Mouse (Mus musculus): ENCODE results near the gene Htra3. TPM values are rescaled to one million over a fixed set of nuclear protein-coding genes. Genes with fewer than 3 reads are reported as not detected.

Htra3 gene
- polyA plus RNA-seq, 1 experiment from 2014 or later = 1.2 TPM

DNA sequence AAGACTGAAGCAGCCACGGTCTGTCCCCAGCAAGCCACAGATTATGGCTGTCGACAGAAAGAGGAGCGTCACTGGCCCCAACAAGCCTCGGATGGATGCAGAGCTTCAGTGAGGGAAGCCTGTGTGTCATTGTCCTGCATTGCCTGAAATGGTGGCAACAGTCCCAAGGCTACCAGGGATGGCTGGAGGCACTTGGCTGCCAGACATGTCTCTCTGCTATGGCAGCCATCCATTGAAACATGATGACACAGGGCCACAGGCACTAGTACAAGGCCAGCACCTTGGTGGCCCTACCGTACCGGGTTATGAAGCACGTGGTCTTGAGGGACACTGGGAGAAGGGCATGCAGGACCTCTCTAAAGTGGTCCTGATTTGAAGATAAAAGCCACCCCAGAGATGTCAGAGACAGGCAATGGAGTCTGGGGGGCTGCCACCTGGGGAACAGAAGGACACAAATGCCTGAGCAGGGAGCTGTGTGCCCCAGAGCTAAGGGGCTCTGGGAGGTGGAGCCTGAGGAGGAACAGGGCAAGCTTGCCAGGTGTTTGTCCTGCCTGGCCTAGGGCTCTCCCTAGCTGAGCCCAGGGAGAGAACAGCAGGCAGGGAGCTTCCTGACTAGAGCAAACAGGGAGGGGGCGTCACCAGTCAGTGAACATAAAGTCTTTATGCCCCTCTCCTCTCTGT, 11.0 kb upstream of the Htra3 start:
- Histone ChIP-seq H3K9me3 (replicated peaks) (no peaks in the 10 kb centered on the region), H3K4me1 (peaks cover 3% of the 10 kb centered on the region; the same call in 1 of the 2 replicates), H3K27ac (no peak overlapping the region), H3K4me2 (no peak overlapping the region), H3K36me3 (no peaks in the 10 kb centered on the region), H3K27me3 (replicated peaks) (no peaks in the 10 kb centered on the region), H3K4me3 (no peak overlapping the region), H3K9ac (no peak overlapping the region)
- 73% methylated on average over 8 of the region's 8 CpGs for WGBS (ENCODE audit: insufficient replicate concordance)
- ATAC-seq = no peak

DNA sequence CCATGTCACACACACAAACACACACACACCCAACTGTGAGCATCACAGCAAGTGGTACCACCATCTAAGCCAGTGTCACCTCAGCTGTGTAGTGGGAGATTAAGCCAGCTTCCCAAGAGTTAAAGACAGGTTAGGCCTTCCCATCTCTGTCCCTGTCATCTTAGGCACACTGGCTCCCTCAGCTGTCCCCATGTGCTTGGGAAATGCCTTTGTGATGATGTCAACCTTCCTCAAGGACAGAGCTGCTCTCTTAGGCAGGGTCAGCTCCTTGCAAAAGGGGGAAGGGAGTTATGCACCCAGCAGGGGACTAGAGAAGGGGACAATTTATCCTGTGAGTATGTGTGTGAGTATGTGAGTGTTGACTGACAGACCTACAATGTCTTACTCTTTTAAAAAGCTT, 9.8 kb upstream of the Htra3 start:
- Histone ChIP-seq H3K36me3 (no peaks in the 10 kb centered on the region), H3K4me2 (no peak overlapping the region), H3K9me3 (replicated peaks) (no peaks in the 10 kb centered on the region), H3K9ac (no peak overlapping the region), H3K27me3 (replicated peaks) (no peaks in the 10 kb centered on the region), H3K27ac (no peak overlapping the region), H3K4me3 (no peak overlapping the region), H3K4me1 (peaks cover 12% of the 10 kb centered on the region)
- no peak for ATAC-seq

DNA sequence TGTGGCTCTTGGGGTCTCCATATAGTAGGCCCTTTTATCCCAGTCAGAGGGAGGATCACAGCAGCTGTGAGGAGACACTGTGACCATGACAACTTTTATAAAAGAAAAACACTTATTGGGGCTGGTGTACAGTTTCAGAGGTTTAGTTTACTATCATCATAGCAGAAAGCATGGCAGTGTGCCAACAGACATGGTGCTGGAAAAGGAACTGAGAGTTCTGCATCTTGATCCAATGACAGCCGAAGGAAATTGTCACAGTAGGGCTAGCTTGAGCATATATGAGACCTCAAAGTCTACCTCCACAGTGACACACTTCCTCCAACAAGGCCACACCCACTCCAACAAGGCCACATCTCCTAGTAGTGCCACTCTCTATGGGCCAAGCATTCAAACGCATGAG, 9.3 kb upstream of the Htra3 start:
- no peak overlapping the region for H3K9ac ChIP-seq
- 65% methylated on average over 2 of the region's 2 CpGs for WGBS (ENCODE audit: insufficient replicate concordance)
- no peak overlapping the region for H3K27ac ChIP-seq
- no peak for ATAC-seq
- H3K4me3 ChIP-seq = no peak overlapping the region
- H3K27me3 ChIP-seq (replicated peaks) = no peaks in the 10 kb centered on the region
- no peak overlapping the region for H3K4me2 ChIP-seq
- no peaks in the 10 kb centered on the region for H3K36me3 ChIP-seq
- H3K4me1 ChIP-seq = peaks cover 12% of the 10 kb centered on the region
- no peaks in the 10 kb centered on the region for H3K9me3 ChIP-seq (replicated peaks)

DNA sequence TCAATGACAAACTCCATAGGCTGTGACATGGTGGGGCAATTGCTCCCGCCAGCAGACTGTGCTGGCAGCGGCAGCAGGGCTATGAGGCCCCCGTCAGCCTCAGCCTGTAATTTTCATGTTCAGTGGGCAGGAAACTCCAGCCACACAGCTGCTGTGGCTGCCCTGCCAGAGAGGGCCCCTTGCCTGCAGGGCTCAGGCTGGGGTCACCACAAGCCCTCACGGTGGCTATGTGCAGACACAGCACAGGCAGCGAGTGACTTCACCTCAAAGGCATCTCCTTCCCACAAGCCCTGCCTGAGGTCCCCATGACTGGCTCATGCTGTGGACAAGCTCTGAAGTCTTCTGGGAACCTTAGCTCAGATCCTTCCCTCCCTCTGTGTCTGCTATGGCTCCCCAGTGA, 7.5 kb upstream of the Htra3 start:
- Histone ChIP-seq H3K27ac (no peak overlapping the region), H3K9ac (no peak overlapping the region), H3K9me3 (replicated peaks) (no peaks in the 10 kb centered on the region), H3K4me1 (peaks cover 12% of the 10 kb centered on the region), H3K4me2 (no peak overlapping the region), H3K36me3 (no peaks in the 10 kb centered on the region), H3K4me3 (no peak overlapping the region), H3K27me3 (replicated peaks) (no peaks in the 10 kb centered on the region)
- no peak for ATAC-seq
- 44% methylated on average over 5 of the region's 5 CpGs for WGBS (ENCODE audit: insufficient replicate concordance)

DNA sequence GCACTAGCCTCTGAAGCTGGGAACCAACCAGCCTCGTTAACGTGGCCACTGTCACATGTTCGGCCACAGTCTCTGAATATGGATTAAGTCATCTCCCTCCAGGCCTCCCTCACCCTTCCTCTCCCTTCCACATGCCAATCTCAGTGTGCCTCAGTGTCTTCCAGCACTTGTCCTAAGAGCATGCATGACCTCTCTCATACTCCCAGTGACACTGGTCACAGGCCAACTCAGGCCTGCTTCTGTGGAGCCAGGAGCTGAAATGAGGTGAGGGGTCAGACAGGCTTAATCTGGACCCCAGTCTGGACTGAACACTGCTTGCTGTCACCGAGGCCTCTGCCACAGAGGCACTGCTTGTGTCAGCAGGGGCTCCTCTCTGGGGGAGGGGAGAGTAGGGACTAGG, 6.8 kb upstream of the Htra3 start:
- Histone ChIP-seq H3K4me1 (peaks cover 12% of the 10 kb centered on the region), H3K27me3 (replicated peaks) (peaks cover 4% of the 10 kb centered on the region; the same call in 1 of the 2 replicates), H3K4me3 (no peak overlapping the region), H3K9me3 (replicated peaks) (no peaks in the 10 kb centered on the region), H3K9ac (no peak overlapping the region), H3K27ac (no peak overlapping the region), H3K4me2 (no peak overlapping the region), H3K36me3 (no peaks in the 10 kb centered on the region)
- ATAC-seq = no peak
- WGBS (ENCODE audit: insufficient replicate concordance) = 64% methylated on average over 4 of the region's 4 CpGs

DNA sequence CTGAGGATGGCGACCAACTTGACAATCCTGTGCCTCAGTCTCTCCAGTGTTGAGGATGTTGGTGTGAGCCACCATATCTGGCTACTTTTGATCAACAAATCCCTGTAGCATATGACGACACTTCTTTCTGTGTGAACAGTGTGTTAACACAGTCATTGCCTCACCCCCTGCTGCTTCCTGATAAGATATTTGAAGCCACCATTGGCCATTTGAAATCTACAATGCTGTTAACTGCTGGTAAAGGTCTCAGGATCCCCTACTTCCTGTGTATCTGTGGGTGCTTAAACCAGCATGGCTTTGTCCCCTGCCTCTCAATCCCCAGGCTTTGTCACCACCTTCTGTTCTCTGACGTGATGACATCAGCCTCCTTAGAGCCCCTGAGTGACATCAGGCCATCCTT, 5.5 kb upstream of the Htra3 start:
- peaks cover 12% of the 10 kb centered on the region for H3K4me1 ChIP-seq
- 17% methylated on average over 3 of the region's 3 CpGs for WGBS (ENCODE audit: insufficient replicate concordance)
- ATAC-seq = no peak
- no peak overlapping the region for H3K4me2 ChIP-seq
- H3K36me3 ChIP-seq = no peaks in the 10 kb centered on the region
- no peaks in the 10 kb centered on the region for H3K9me3 ChIP-seq (replicated peaks)
- H3K9ac ChIP-seq = no peak overlapping the region
- peaks cover 16% of the 10 kb centered on the region for H3K27me3 ChIP-seq (replicated peaks)
- H3K4me3 ChIP-seq = no peak overlapping the region
- no peak overlapping the region for H3K27ac ChIP-seq

DNA sequence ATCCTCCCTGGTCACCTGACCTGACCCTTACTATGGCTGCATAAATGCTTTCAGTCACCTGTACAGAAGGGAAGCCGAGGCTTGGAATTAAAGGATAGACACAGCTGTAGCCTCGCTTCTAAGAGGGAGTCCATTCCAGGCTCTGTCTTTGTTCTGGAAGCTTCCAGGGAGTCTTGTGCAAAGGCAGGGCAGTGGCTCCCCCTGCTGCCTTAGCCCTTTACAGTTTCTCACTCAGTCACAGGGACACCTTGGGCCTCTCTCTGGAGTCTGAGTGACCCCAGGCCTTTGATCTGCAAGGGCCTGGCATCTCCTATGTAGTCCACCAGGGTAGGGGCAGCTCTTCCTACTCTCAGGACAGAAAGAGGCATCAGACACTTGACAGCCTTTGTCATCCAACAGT, 1.4 kb upstream of the Htra3 start:
- WGBS (ENCODE audit: insufficient replicate concordance) = 46% methylated on average over 2 of the region's 2 CpGs
- H3K9ac ChIP-seq = no peak overlapping the region
- H3K9me3 ChIP-seq (replicated peaks) = no peaks in the 10 kb centered on the region
- ATAC-seq = no peak
- peaks cover 13% of the 10 kb centered on the region; the same call in 1 of the 2 replicates for H3K4me1 ChIP-seq
- H3K4me3 ChIP-seq = no peak overlapping the region
- no peak overlapping the region for H3K27ac ChIP-seq
- peaks cover 54% of the 10 kb centered on the region for H3K27me3 ChIP-seq (replicated peaks)
- no peak overlapping the region for H3K4me2 ChIP-seq
- no peaks in the 10 kb centered on the region for H3K36me3 ChIP-seq

DNA sequence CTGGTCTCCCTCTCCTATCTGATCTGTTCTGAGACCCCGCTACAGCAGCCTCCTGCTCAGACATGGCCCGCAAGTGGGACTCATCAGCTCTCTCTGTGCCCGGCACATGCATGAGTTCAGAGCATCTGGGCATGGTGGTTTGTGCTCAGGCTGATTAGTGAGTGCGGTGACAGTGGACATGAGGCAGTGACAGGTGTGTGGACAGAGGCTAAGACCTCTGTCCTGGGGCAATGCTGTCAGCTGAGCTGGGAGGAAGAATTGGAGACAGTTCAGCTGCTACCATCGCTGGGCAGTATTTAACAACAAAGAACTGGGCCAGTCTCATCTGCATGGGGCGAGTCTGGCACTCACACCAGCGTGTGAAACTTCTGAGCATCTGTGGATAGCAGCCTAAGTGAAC, 2.6 kb downstream of the Htra3 start:
- no peaks in the 10 kb centered on the region for H3K9me3 ChIP-seq (replicated peaks)
- peaks cover 54% of the 10 kb centered on the region for H3K27me3 ChIP-seq (replicated peaks)
- no peaks in the 10 kb centered on the region for H3K36me3 ChIP-seq

DNA sequence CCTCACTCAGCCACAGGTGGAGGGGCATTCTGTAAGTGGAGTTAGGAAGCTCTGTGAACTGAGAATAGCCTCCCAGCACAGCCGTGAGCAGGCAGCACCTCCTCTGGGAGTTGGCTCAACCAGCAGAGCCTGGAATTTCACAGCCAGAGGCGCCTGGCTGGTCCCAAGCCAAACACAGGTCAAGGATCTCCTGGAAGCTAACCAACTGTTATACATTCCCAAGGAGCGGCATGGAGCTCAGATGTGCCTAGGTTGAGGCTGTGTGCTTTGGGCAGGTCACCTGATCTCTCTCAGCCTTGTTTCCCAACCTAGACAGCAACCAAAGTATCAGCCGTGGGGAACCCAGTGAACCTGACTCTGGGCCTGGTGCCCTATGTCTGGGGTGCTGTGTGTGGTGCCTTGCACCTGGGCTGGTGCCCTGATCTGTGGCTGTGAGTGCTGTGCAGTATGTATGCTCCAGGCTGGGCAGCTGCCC, 5.5 kb downstream of the Htra3 start:
- Histone ChIP-seq H3K27ac (no peak overlapping the region), H3K4me1 (peaks cover 34% of the 10 kb centered on the region), H3K36me3 (no peaks in the 10 kb centered on the region), H3K4me2 (no peak overlapping the region), H3K9me3 (replicated peaks) (no peaks in the 10 kb centered on the region), H3K4me3 (no peak overlapping the region), H3K27me3 (replicated peaks) (peaks cover 29% of the 10 kb centered on the region), H3K9ac (no peak overlapping the region)
- WGBS (ENCODE audit: insufficient replicate concordance) = 58% methylated on average over 4 of the region's 4 CpGs
- no peak for ATAC-seq

More for the DNA sequence above, 2.6 kb downstream of the Htra3 start:
- H3K4me2 ChIP-seq = no peak overlapping the region
- no peak overlapping the region for H3K27ac ChIP-seq
- no peak for ATAC-seq
- 72% methylated on average over 7 of the region's 7 CpGs for WGBS (ENCODE audit: insufficient replicate concordance)
- H3K9ac ChIP-seq = no peak overlapping the region
- peaks cover 24% of the 10 kb centered on the region for H3K4me1 ChIP-seq
- H3K4me3 ChIP-seq = no peak overlapping the region

DNA sequence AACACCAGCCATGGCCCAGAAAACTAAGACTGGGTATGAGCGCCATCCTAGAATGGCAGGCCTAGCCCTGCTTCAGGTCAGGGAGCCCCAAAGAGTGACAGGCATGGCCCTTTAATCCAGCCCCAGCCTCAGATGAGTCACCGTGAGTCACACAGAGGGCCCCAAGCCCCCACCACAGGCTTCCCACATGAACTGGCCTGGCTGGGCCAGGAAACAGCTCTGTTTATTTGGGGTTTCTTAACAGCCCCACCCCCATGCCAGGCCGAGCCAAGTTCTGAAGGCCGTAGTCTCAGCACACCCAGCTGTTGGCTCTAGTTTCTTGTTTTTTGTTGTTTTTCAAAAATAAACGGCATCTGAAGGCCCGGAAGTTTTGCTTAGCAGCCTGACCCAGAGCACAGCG, 6.5 kb downstream of the Htra3 start:
- H3K36me3 ChIP-seq = no peaks in the 10 kb centered on the region
- H3K27ac ChIP-seq = no peak overlapping the region
- no peak overlapping the region for H3K4me3 ChIP-seq
- peaks cover 30% of the 10 kb centered on the region for H3K4me1 ChIP-seq
- peaks cover 18% of the 10 kb centered on the region for H3K27me3 ChIP-seq (replicated peaks)
- H3K9me3 ChIP-seq (replicated peaks) = no peaks in the 10 kb centered on the region
- WGBS (ENCODE audit: insufficient replicate concordance) = 36% methylated on average over 7 of the region's 7 CpGs
- H3K4me2 ChIP-seq = no peak overlapping the region
- no peak for ATAC-seq
- H3K9ac ChIP-seq = 0 out of 2 replicates have a peak overlapping the region, but pooled peaks have one; percentile 2

DNA sequence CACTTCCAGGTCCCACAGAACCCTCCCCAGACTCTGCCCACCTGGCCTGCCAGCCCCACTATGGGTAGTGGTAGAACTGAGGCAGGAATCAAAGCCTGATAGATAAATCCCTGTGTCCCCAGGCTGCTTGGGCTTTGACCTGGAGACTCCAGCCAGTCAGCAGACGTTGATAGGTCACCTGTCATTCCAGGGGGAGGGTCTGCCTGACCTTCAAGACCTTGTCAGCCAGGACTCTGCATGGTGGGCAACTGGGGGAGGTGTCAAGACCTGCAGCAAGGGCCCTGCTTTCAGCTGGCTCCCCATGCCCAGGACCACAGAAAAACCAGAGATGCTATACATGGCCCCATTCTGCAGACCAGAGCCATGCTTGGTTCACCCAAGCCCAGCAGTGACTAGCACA, 7.0 kb downstream of the Htra3 start:
- no peak for ATAC-seq
- Histone ChIP-seq H3K36me3 (no peaks in the 10 kb centered on the region), H3K27ac (no peak overlapping the region), H3K9me3 (replicated peaks) (no peaks in the 10 kb centered on the region), H3K4me2 (no peak overlapping the region), H3K4me1 (peaks cover 30% of the 10 kb centered on the region), H3K27me3 (replicated peaks) (peaks cover 13% of the 10 kb centered on the region), H3K4me3 (no peak overlapping the region), H3K9ac (no peak overlapping the region)
- WGBS (ENCODE audit: insufficient replicate concordance) = 35% methylated on average over 1 of the region's 1 CpGs

DNA sequence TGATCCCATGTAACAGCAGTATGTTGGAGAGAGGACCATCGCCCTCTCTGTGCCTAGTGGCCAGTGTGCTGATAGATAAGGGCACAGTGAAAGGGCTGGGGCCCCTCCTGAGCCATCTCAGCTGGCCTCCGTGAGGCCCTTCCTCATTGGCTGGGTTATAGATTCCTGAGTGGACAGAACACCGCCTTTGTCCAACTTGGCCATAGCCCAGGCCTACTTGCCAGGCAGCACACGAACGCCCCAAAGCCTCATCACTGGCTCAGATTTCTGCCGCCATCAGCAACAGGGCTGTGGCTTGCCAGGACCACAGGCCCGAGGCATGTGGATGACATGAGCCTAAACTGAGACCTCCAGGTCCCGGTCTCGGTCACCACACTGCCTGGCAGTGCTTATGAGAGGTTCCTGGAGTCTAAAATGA, 8.1 kb downstream of the Htra3 start:
- Histone ChIP-seq H3K27ac (no peak overlapping the region), H3K27me3 (replicated peaks) (peaks cover 2% of the 10 kb centered on the region; the same call in 1 of the 2 replicates), H3K4me1 (peaks cover 30% of the 10 kb centered on the region), H3K4me3 (no peak overlapping the region), H3K36me3 (no peaks in the 10 kb centered on the region), H3K4me2 (no peak overlapping the region), H3K9ac (no peak overlapping the region), H3K9me3 (replicated peaks) (no peaks in the 10 kb centered on the region)
- ATAC-seq = no peak
- 57% methylated on average over 9 of the region's 9 CpGs for WGBS (ENCODE audit: insufficient replicate concordance)

DNA sequence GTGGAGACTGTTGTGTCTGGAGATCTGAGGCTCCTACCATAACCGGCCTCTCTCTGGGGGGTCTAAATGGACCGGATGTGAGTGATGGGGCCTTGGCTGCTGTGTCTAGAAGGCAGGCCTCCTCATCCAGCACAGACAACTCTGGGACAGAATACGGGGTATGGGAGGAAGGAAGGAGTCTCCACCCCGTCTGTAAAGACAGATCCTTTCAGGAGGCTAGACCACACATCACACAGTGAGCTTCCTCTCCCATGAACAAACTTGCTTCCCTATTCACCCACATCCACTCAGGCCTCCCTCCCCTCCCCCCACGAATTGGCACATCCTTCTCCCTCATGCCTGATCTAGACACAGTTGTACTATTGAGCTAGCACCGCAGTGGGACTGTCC, 9.2 kb downstream of the Htra3 start:
- WGBS (ENCODE audit: insufficient replicate concordance) = 17% methylated on average over 6 of the region's 6 CpGs
- Histone ChIP-seq H3K9me3 (replicated peaks) (no peaks in the 10 kb centered on the region), H3K27ac (no peak overlapping the region), H3K9ac (no peak overlapping the region), H3K4me1 (peaks cover 30% of the 10 kb centered on the region), H3K4me2 (no peak overlapping the region), H3K27me3 (replicated peaks) (no peaks in the 10 kb centered on the region), H3K4me3 (no peak overlapping the region), H3K36me3 (no peaks in the 10 kb centered on the region)
- no peak for ATAC-seq

All from liver, embryonic 12.5 days (tissue).